Mouse (Mus musculus): Measurements from ENCODE around the gene Slc16a10.

The Slc16a10 gene

GRCm38 (mm10) chr10:40141864-40142523, at the start of gene Slc16a10:
TSS of gene Slc16a10 (minus strand) at chr10:40142258.
- DNase-seq, result peak; percentile 96

GRCm38 (mm10) chr10:40191338-40191979, 49.4 kb upstream of the Slc16a10 start:
- no peak for DNase-seq

GRCm38 (mm10) chr10:40190871-40191270, 48.8 kb upstream of the Slc16a10 start:
- no peak for DNase-seq

GRCm38 (mm10) chr10:40189689-40190088, 47.6 kb upstream of the Slc16a10 start:
- no peak for DNase-seq

GRCm38 (mm10) chr10:40188831-40189230, 46.8 kb upstream of the Slc16a10 start:
- DNase-seq, result no peak

- no peak for DNase-seq
Measured at GRCm38 (mm10) chr10:40185956-40186355, 43.9 kb upstream of the Slc16a10 start.

- no peak for DNase-seq
Measured at GRCm38 (mm10) chr10:40180011-40180410, 38.0 kb upstream of the Slc16a10 start.

GRCm38 (mm10) chr10:40179142-40179541, 37.1 kb upstream of the Slc16a10 start:
- no peak for DNase-seq

GRCm38 (mm10) chr10:40177323-40177962, 35.4 kb upstream of the Slc16a10 start:
- peak; percentile 49 to 53 for DNase-seq

- no peak for DNase-seq
Measured at GRCm38 (mm10) chr10:40172136-40172535, 30.1 kb upstream of the Slc16a10 start.

GRCm38 (mm10) chr10:40171211-40171610, 29.2 kb upstream of the Slc16a10 start:
- no peak for DNase-seq

- peak; percentile 38 to 41 for DNase-seq
Measured at GRCm38 (mm10) chr10:40170141-40170558, 28.1 kb upstream of the Slc16a10 start.

- DNase-seq, result no peak
Measured at GRCm38 (mm10) chr10:40169566-40169965, 27.5 kb upstream of the Slc16a10 start.

GRCm38 (mm10) chr10:40169088-40169487, 27.0 kb upstream of the Slc16a10 start:
- no peak for DNase-seq

GRCm38 (mm10) chr10:40164421-40165386, 22.6 kb upstream of the Slc16a10 start:
- peak; percentile 22 to 35 for DNase-seq

- no peak for DNase-seq
Measured at GRCm38 (mm10) chr10:40163914-40164313, 21.9 kb upstream of the Slc16a10 start.

- no peak for DNase-seq
Measured at GRCm38 (mm10) chr10:40163338-40163737, 21.3 kb upstream of the Slc16a10 start.

- peak; percentile 59 to 62 for DNase-seq
Measured at GRCm38 (mm10) chr10:40161701-40162255, 19.7 kb upstream of the Slc16a10 start.

- no peak for DNase-seq
Measured at GRCm38 (mm10) chr10:40161236-40161635, 19.2 kb upstream of the Slc16a10 start.

GRCm38 (mm10) chr10:40152550-40152857, 10.4 kb upstream of the Slc16a10 start:
- DNase-seq, result no peak

- DNase-seq, result no peak
Measured at GRCm38 (mm10) chr10:40151852-40152549, 9.9 kb upstream of the Slc16a10 start.

GRCm38 (mm10) chr10:40149584-40150145, 7.6 kb upstream of the Slc16a10 start:
- DNase-seq, result no peak
